Mouse (Mus musculus) cerebellum, postnatal 25 days (tissue): ENCODE data around the gene Mapk12.

ENCODE experiments used
- DNase-seq, 2 experiments: peaks; one replicate each; pipeline ENCODE4 v3.0.0; 2021; ENCODE audit warnings: mixed read lengths in 2 of 2

The Mapk12 gene

DNA sequence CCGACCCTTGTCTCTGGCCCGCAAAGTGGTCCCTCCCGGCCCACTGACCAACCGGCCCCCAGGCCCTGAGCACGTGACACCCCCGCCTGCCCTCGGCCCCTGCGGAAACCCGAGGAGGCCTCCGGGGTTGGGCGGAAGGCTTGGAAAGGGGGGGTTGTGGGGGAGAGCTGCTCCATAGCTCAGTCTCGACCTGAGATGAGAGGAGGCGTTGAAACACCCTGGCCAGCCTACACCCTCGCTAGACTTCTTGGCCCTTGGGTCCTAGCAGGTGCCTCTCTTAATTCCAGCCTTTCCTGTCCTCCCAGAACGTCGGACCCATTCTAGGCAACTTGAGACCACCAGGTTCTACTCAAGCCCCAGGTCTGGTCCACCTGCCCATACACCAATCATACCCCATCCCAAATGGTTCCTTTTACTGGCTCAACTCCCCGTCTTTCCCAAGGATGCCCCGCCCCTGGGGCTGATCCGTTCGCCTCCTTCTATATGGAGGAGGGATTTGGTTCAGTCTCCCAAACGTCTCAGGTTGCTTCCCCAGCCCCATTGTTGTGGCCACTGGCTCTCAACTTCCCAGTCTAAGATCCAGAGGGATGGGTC, at the start of gene Mapk12:
Mapk12 (minus strand) TSS at position 45 of the 594 bp plus-strand sequence.
- peak; percentile 80 to 82 for DNase-seq

DNA sequence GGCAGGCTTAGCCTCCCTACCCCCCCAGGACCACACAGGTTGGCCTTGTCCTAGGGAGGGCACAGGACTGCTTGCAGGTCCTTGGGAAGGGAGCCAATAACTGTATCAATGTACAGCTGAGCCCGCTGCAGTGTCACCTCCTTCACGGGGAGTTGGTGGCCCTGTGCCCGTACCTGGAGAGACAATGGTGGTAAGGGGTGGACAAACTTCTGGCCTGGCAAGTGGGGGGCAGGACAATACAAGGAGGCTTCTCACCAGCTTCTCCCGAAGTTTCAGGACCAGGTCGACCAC, 44.4 kb upstream of the Mapk12 start:
- peak in 1 of 2 experiments; percentile 25 for DNase-seq

DNA sequence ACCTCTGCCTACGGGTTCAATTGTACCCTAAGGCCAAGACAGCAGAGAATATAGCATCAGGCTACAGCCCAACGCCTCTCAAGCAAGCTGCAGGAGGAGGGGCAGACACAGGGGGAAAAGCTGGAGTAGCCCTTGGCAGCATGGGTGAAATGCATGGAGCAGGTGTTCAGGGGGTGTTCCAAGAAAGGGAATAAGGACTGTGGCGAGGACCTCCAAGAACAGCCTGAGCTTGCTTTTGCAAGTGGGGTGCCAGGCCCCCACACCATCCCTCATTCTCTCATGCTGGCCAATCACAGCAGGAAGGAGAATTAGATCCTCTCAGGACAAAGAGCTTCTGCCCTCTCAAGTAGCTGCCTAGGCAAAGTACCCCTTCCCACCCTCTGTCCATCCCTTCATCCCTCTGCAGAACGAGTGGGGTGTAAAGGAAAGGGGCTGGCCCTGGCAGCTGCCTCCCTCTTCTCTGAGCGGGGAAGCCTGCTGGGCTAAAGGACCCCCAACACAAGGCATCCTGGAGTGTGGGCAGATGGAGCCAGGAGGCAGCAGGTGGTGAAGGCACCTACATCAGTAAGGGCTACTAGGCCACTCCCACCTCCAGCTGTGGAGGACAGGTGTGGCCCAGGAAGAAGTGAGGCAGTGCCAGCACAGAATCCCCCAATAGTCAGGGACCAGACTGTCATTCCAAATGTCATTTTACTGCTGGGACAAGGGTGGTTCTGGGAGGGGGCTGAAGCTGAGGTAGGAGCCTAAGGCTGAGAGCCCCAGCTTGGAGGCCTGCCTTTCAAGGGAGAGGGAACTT, 43.8 kb upstream of the Mapk12 start:
- DNase-seq: peak; percentile 18 to 34

DNA sequence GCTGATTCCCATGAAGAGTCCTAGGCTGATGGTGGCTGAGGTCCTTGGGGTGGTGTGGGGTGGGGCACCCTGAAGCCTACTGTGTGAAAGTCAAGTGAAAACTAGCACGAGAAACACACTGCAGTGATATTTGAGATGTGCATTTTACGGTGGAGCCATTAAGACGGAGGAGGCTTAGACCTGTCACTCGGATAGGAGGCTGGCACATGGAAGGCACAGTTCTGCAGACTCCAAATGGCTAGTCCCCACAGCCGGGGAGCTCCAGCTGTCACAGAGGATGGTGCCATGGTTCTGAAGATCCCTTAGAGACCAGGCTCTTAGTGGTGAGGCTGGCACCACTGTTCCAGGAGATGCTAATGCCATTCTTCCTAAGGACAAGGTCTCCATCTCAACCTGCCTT, 42.3 kb upstream of the Mapk12 start:
- DNase-seq: peak in 1 of 2 experiments; percentile 40

DNA sequence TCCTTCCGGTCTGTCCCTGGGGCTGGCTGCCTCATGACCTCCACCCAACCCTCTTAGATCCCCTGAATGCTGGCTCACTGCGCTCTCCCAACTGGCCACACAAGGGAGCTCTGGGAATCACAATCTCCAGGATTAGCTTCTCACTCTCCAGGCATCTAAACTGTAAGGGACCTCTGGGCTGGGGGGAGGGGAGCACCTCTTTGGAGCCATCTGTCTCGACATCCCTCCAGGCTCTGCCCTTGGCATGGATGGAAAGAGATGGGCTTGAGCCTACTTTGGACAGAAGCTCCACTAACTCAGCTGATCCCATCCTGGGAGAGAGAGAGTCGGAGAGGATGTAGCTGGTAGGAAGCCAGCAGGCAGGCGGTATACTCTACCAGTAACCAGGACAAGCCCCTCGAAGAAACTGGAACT, 41.8 kb upstream of the Mapk12 start:
- peak; percentile 75 to 79 for DNase-seq

GRCm38 (mm10) chr15:89181561-89182270, 41.2 kb upstream of the Mapk12 start:
- peak; percentile 28 to 44 for DNase-seq

DNA sequence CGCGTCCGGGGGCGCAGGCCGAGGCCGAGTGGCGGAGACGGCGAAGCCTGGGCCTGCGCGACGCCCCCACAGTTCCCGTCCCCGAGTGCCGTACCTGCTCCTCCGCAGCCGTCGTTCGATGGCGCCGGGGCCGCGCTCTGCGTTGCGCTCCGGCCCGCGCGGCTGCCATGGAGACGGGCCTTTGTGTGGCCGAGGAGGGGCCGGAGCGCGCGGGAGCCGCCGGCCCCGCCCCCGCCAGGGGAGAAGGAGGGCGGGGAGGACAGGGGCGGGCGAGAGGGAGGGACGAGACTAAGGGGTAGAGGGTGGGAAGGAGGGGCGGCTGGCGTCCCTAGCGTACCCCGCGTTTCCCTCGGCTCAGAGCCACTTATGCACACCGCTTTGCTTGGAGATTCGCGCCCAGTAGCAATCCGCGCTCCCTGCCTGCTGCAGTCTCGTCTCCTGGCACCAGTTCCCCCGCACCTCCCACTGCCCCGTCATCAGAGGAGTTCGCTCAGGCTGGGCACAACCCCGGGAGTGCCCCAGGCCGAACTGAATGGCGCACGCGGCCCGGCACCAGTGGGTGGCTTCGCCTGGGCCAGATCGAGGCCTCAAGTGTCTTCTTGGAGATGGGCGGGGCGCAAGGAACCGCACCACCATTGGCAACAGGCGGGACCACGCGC, 40.2 kb upstream of the Mapk12 start, which contains the start of gene Plxnb2:
Plxnb2 (minus strand) TSS at position 218 of the 659 bp plus-strand sequence.
- DNase-seq: peak; percentile 87 to 90

DNA sequence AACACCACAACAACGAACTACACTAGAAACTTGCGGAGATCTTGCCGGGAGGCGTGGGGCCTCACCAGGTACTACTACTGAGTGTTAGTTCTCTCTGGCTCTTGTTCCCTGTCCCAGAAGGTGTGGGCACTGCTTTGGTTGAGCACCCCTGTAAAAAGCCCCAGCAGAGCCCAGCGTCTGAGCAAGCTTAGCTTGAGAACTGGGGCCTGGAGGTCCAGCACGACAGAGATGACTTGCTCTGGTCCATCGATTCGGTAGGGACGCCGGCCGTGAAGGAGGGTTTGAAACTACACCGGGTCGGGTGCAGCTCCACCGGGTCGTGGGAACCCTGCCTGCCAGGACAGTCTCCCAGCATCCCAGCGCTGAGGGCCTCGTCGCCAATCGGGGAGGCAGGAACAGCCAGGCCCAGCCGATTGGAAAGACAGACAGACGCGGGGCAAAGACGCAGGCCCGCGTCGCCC, 39.6 kb upstream of the Mapk12 start:
- DNase-seq: peak in 1 of 2 experiments; percentile 55

DNA sequence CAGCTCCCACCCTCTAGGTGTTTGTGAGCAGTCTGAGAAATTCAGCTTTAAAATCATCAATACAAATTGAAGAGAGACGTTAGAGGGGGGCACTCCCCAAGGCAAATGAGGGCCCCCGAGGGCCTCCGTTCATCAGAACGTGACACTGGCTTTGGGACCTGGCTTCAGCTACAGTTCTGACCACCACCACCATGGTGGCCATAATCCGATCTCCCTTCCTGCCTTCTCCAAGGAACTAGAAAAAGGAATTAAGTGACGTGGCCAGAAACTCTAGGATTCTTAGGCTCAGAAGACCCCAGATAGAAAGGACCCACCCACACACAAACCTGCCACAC, 39.1 kb upstream of the Mapk12 start:
- DNase-seq: no peak

DNA sequence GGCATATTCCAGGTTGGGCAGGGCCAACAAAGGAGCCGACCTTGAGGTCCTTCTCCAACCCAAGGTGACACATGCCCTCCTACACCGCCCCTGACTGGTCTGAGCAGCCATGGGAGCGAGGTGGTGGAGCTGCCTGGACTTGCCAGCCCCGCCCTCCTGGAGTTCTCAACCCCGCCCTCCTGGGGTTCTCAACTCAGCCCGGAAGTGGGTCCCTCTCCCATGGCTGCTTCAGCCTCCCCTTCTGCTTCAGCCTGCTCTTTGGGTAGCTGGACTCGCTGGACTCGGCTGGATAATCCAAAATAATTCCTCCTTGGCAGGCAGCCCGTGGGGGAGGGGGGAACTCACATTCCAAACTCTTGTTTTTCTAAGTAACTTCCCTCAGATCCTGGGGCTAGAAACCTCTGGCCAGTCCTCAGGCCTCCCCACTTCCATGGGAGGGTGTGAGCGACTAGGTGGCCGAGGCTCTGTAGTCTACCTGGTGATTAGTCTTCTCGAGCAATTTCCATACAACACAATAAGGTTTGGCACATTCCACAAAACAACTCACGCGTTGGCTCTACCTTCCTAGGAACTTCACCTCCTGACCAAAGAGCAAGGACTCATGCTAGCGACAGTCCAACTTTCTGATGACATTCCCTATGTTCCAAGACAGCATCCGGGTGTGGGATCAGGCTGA, 38.6 kb upstream of the Mapk12 start:
- DNase-seq: peak; percentile 73 to 75

DNA sequence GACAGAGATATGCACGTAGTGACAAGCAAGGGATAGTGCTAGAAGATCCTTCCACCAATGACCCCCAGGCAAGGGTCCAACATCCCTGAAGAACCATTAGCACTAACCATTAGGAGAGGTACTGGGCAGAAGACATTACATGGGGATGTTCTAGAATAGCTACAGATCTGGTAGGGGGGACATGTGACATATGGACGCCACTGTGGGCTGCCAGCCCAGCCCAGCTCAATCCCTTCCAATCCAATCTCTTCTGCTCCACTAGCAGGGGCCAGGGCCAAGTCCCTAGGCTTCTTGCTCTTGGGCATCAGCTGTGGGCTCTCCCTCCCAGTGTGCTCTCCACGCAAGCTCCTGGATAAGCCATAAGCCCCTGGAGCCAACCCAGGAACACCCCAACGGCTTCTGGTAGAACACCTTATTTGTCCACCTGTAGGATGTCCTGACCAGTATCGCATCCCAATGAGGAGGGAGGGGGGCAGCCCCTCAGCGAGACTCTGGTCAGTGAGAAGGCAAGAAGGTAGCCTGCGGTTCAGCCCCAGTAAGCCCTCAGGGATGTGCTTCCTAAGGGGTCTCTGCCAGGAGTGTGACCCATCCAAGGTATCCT, 37.9 kb upstream of the Mapk12 start:
- DNase-seq: peak; percentile 93

DNA sequence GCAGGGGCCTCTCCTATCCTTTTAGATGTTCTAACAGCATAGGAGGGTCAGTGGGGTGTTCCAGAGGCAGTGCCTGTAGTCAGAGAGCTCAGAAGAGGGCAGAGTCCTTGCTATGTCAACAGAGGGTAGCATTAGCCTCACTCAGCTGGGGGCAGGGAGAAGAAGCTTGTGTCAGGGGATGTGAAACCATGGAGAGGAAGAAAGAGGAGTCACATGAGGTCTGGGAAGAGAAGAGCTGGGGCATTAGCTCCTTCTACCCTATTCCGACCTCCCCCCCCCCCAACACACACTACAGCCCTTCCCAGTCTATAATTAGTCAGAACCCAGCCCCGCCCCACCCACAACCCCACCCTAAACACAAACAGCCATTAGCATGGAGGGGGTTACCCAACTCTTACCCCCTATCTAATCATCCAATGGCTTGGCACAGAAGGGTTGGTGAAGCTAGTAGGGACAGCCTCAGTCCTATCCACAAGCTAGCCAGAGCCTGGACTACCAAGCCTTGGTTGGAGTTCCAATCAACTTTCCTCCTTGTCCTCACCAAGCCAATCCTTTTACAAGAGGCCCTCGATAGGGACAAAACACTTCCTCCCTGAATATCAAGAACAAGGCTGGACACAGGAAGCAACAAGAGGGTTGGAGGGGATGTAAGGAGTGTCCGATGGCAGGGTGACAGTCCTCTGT, 37.2 kb upstream of the Mapk12 start:
- DNase-seq: peak in 1 of 2 experiments; percentile 37

DNA sequence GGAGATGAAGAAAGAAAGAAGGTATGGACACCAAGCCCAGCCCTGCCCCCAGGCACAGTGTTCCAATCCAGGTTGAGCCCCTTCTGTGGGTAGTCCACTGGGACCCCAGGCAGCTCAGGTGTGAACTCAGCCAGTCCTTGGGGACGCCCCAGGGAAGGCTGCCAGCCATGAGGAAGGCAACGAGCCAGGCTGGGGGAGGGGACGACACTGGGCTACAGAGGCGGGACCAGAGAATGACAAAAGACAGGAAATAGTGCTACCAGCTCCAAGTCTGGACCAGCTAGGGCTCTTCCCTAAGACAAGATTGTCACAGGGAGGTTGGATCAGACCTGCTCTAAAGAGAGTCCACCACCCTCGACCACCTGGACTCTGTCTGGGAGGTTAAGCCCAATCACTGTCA, 36.6 kb upstream of the Mapk12 start:
- DNase-seq: peak; percentile 89 to 90

DNA sequence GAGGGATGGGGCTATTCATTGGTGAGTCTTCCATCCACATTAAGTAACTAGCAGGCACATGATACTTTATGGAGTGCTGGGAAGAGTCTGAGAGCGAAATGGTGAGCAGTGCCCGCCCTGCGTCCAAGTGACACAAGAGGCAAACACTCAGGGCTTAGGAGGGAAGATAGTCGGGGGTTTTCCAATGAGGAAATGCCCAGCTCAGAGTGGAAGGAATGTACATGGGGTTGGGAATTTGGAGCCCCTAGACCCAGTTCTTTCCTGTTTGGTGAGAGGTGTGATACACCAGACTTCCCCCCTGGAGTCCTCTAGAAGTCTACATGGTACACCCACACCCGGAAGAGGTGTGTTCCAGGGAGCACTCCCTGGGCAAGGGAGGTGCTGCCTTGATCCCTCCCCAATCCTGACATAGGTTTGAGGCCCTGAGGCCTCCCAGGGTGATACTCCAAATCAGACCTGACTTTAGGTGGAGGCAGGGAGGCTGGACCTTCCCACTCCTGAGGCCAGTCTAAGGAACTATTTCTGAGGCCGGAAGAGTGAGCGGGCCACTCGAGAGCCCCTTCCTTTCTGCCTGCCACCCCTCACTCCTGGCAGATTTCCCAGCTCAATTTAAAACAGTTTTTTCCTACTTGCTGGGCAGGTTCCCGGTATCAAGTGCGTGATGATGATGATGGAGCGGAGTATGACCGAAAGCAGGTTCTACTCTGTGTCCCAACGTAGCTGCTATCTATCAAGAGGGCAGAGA, 35.1 kb upstream of the Mapk12 start:
- peak in 1 of 2 experiments; percentile 39 for DNase-seq

- peak in 1 of 2 experiments; percentile 52 for DNase-seq
Measured at GRCm38 (mm10) chr15:89174889-89175339, 34.4 kb upstream of the Mapk12 start.

DNA sequence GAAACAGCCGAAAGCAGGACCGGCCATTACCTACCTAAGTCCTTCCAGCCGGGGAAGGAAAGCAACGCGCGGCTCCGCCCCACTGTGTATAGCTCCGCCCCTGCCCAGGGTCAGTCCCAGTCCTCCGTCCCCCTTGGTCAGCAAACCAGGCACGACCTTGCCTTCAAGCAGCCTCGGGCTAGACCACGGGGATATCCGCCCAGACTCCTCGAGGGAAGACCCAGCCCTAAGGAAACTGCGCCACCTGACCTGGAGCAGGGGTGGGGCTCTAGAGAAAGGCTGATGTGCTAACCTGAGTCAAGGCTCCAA, 33.4 kb upstream of the Mapk12 start:
- peak; percentile 76 to 80 for DNase-seq

DNA sequence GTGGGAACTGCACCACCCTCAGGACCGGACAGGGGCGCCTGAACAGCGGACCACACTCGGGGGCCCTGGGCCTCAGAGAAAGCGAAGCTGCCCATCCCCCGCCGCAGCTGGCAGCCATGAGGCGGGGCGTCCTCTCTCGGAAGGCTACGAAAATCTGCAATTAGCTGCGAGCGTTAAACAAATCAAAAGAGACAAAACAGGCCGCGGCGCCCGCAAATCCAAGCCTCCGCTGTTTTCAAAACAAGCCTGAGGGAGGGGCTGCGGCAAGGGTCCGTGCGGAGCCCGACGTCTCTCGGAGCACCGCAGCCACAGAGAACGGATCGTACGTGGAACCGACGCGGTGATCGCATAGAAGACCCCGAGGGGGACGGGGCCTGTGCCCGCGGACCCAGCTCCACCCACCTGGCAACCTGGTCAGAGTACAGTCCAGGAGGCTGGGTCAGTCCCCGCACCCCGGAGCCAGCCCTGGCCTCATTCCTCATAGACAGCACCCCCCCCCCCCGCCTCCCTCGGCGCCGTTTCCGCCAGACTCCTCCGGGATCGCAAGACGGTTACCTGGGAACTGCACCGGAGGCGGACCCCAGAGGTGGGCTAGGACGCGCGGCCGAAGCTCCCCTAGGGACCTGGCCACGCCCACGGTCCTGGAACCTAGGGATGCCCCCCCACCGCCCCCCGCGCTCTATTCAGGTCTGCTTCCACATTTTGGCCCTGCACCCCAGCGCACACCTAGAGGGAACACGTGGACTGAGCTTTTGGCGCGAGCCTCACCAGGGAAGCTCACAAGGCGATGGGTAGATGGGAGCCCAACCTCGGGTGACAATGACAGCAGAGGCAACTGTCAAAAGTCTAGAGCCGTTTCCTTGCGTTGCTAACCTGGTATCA, 32.8 kb upstream of the Mapk12 start:
- DNase-seq: peak; percentile 58 to 69

- peak in 1 of 2 experiments; percentile 41 for DNase-seq
Measured at GRCm38 (mm10) chr15:89172276-89172935, 31.9 kb upstream of the Mapk12 start.

- peak in 1 of 2 experiments; percentile 27 for DNase-seq
Measured at GRCm38 (mm10) chr15:89171526-89172051, 31.1 kb upstream of the Mapk12 start.
